Mouse (Mus musculus): ENCODE measurements around the gene Pdcd2l.

DNA sequence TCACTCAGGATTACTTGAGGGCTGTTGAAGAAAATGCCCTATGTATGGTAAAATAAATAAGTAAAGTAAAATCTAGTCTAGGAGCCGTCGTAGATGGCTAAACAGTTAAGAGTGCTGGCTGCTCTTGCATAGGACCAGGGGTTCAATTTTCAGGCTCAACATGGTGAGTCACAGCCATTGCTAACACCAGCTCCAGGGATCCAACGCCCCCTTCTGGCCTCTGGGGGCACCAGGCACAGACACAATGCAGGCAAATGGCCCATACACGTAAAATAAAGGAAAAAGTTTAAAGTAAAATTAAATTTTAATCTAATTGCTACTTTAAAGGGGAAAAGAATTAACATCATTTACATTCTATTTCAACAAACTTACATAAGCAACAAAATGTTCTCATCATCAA lies 29.6 kb downstream of the Pdcd2l start:
- TF ChIP-seq CTCF (IDR thresholded peaks at IDR 0.05; ENCODE audit: low read depth, low read length) (peak; percentile 72), POLR2A (IDR thresholded peaks at IDR 0.05; ENCODE audit: borderline replicate concordance, low read depth, low read length) (no peak)

All from bone marrow macrophage, adult 2 months (primary cell).